Mouse (Mus musculus) lung, adult 2 months (tissue): Measurements from ENCODE around the gene Clrn3. TPM values are rescaled to one million over a fixed set of nuclear protein-coding genes. Genes with fewer than 3 reads are reported as not detected.

Experiments used
- DNase-seq: peaks from one replicate; pipeline ENCODE4 v3.0.0; 2022
- H3K4me1 ChIP-seq: fragments of 200-500 bp; 2 replicates; pipeline ENCODE4 v1.6.1; 2011; ENCODE audit warnings: low read length; ENCODE audit not compliant: control insufficient read depth, insufficient read depth
- H3K4me3 ChIP-seq: fragments of 200-500 bp; replicated peaks from 2 replicates; pipeline ENCODE3; 2011; ENCODE audit warnings: low read depth, mild to moderate bottlenecking, control low read depth, low read length; ENCODE audit errors: extremely low read depth
- CTCF ChIP-seq: fragments of 200-500 bp; IDR thresholded peaks from 2 replicates; pipeline ENCODE4 v1.5.1; 2011; ENCODE audit warnings: mild to moderate bottlenecking, low read length, control low read depth; ENCODE audit not compliant: insufficient read depth
- POLR2A ChIP-seq: fragments of 200-500 bp; IDR thresholded peaks from 2 replicates; pipeline ENCODE4 v1.6.1; 2011; ENCODE audit warnings: low read depth, mild to moderate bottlenecking, control low read depth, low read length, borderline replicate concordance; ENCODE audit errors: extremely low read depth
- WGBS: fragments of 180-500 bp; shearing (Covaris S2); methylation state at CpG from one replicate; pipeline ENCODE4 v1.1.7; 2018; 5-methylcytosine and 5-hydroxymethylcytosine counted together
- polyA plus RNA-seq: library from polyadenylated mRNA; depleted of rRNA; stranded (reverse); fragments of >200 nt; gene quantifications from 2 replicates; pipeline ENCODE4 v1.2.3, GENCODE M21; 2012

Gene Clrn3
- polyA plus RNA-seq, 1 experiment = not detected

- 2% methylated on average over 71 of the region's 71 CpGs for WGBS
- TF ChIP-seq CTCF = no peak
- TF ChIP-seq POLR2A = no peak
- no peaks in the 10 kb centered on the region; the same call in 1 of the 2 replicates for H3K4me1 ChIP-seq
- peak; percentile 50 for DNase-seq
- H3K4me3 ChIP-seq = peak overlapping the region; percentile 60
Observed at GRCm38 (mm10) chr7:135537948-135538741, 9.7 kb upstream of the Clrn3 start.

- DNase-seq = peak; percentile 85
- WGBS = 3% methylated on average over 28 of the region's 28 CpGs
Observed at GRCm38 (mm10) chr7:135537341-135537901, 9.0 kb upstream of the Clrn3 start, which contains the start of gene Ptpre. TSS of gene Ptpre (plus strand) at chr7:135537481.

GRCm38 (mm10) chr7:135535908-135536307, 7.5 kb upstream of the Clrn3 start:
- WGBS = 67% methylated on average over 3 of the region's 3 CpGs
- no peak overlapping the region for H3K4me3 ChIP-seq
- DNase-seq = no peak
- TF ChIP-seq CTCF = no peak
- TF ChIP-seq POLR2A = no peak
- H3K4me1 ChIP-seq = no peaks in the 10 kb centered on the region; the same call in 1 of the 2 replicates

More at GRCm38 (mm10) chr7:135537341-135537901, 9.0 kb upstream of the Clrn3 start, which contains the start of gene Ptpre:
- TF ChIP-seq CTCF (peak; percentile 62), POLR2A (no peak)
- Histone ChIP-seq H3K4me3 (peak within 1 kb of the TSS; percentile 60), H3K4me1 (no peaks in the 10 kb centered on the region; the same call in 1 of the 2 replicates)

GRCm38 (mm10) chr7:135534548-135535189, 6.2 kb upstream of the Clrn3 start:
- no peak for DNase-seq
- H3K4me3 ChIP-seq = no peak overlapping the region
- H3K4me1 ChIP-seq = no peaks in the 10 kb centered on the region; the same call in 1 of the 2 replicates
- WGBS = 42% methylated on average over 2 of the region's 2 CpGs
- TF ChIP-seq CTCF = no peak
- TF ChIP-seq POLR2A = no peak

- TF ChIP-seq CTCF = no peak
- no peak for TF ChIP-seq POLR2A
- Histone ChIP-seq H3K4me3 (no peak overlapping the region), H3K4me1 (no peaks in the 10 kb centered on the region)
- DNase-seq = no peak
- 72% methylated on average over 2 of the region's 2 CpGs for WGBS
Observed at GRCm38 (mm10) chr7:135529068-135529467, 614 bp upstream of the Clrn3 start.

GRCm38 (mm10) chr7:135527169-135527568, 1.3 kb downstream of the Clrn3 start:
- Histone ChIP-seq H3K4me3 (no peak overlapping the region), H3K4me1 (no peaks in the 10 kb centered on the region)
- TF ChIP-seq POLR2A (no peak), CTCF (no peak)
- WGBS = 29% methylated on average over 3 of the region's 3 CpGs
- no peak for DNase-seq

- no peak for DNase-seq
- TF ChIP-seq CTCF (no peak), POLR2A (no peak)
- no peaks in the 10 kb centered on the region for H3K4me1 ChIP-seq
- H3K4me3 ChIP-seq = no peak overlapping the region
- WGBS = 81% methylated on average over 3 of the region's 3 CpGs
Observed at GRCm38 (mm10) chr7:135526574-135527152, 1.8 kb downstream of the Clrn3 start.

- TF ChIP-seq POLR2A (no peak), CTCF (no peak)
- Histone ChIP-seq H3K4me3 (no peak overlapping the region), H3K4me1 (no peaks in the 10 kb centered on the region)
- DNase-seq = no peak
- WGBS = 82% methylated on average over 6 of the region's 6 CpGs
Observed at GRCm38 (mm10) chr7:135524424-135524967, 4.0 kb downstream of the Clrn3 start.

GRCm38 (mm10) chr7:135523981-135524380, 4.5 kb downstream of the Clrn3 start:
- no peak overlapping the region for H3K4me3 ChIP-seq
- no peak for DNase-seq
- 24% methylated on average over 4 of the region's 4 CpGs for WGBS
- no peaks in the 10 kb centered on the region for H3K4me1 ChIP-seq
- TF ChIP-seq CTCF (no peak), POLR2A (no peak)
